Mouse (Mus musculus) embryonic facial prominence, embryonic 15.5 days (tissue): ENCODE results near the gene Slc29a4. TPM values are rescaled to one million over a fixed set of nuclear protein-coding genes. Genes with fewer than 3 reads are reported as not detected.

Source experiments
- ATAC-seq: fragments of 200-750 bp; cut with Nextera tagmentation; 2 replicates; pipeline ENCODE4 v1.8.0; 2017; ENCODE audit warnings: low read depth, moderate TSS enrichment; ENCODE audit not compliant: insufficient number of reproducible peaks, low FRiP score, low TSS enrichment
- H3K27ac ChIP-seq: fragments of 300-500 bp; sonication (generic); replicated peaks from 2 replicates; pipeline ENCODE4 v1.5.1; 2015; ENCODE audit warnings: mild to moderate bottlenecking, inconsistent platforms
- H3K27me3 ChIP-seq: fragments of 300-500 bp; sonication (generic); 2 replicates; pipeline ENCODE4 v1.6.1; 2015; ENCODE audit warnings: inconsistent platforms
- H3K36me3 ChIP-seq: fragments of 300-500 bp; sonication (generic); 2 replicates; pipeline ENCODE4 v1.6.1; 2015; ENCODE audit warnings: mild to moderate bottlenecking, inconsistent platforms
- H3K4me1 ChIP-seq: fragments of 300-500 bp; sonication (generic); 2 replicates; pipeline ENCODE4 v1.6.1; 2015; ENCODE audit warnings: inconsistent platforms
- H3K4me2 ChIP-seq: fragments of 300-500 bp; sonication (generic); replicated peaks from 2 replicates; pipeline ENCODE4 v1.6.1; 2015; ENCODE audit warnings: mild to moderate bottlenecking, inconsistent platforms
- H3K4me3 ChIP-seq: fragments of 300-500 bp; sonication (generic); replicated peaks from 2 replicates; pipeline ENCODE4 v1.5.1; 2015; ENCODE audit warnings: mild to moderate bottlenecking, inconsistent platforms
- H3K9ac ChIP-seq: fragments of 300-500 bp; sonication (generic); 2 replicates; pipeline ENCODE4 v1.6.1; 2015; ENCODE audit warnings: inconsistent platforms
- H3K9me3 ChIP-seq: fragments of 300-500 bp; sonication (generic); replicated peaks from 2 replicates; pipeline ENCODE4 v1.6.1; 2016; ENCODE audit warnings: inconsistent platforms
- WGBS: fragments of 180-500 bp; shearing (Covaris S2); methylation state at CpG from one replicate; pipeline ENCODE4 v1.1.7; 2015; 5-methylcytosine and 5-hydroxymethylcytosine counted together
- polyA plus RNA-seq: library from polyadenylated mRNA; unstranded; fragments of >200 nt; fragmentation: Nextera tagmentation; extraction: Ambion mirVana; gene quantifications from 2 replicates; pipeline ENCODE4 v1.2.1, GENCODE M21; 2015

The Slc29a4 gene
- polyA plus RNA-seq, 1 experiment from 2014 or later = 7.1 TPM

DNA sequence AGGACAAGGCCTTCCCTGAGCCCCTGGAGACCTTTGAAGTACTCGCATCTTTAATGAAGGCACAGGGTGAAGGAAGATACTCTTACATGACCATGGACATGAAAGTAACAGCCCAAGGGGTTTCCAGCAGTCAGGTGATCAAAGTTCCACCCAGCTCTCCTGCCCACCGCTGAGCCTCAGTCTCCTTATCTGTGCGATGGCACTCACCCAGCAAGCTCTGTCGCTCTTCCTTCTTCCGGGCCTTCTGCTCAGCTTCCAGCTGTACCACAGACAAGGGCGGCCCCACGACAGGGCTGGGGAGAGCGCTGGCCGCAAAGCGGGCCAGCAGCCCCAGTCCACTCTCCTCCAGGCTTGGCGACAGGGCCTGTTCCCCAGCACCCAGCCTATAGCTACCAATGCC lies 57.9 kb downstream of the Slc29a4 start:
- no peak overlapping the region for H3K27ac ChIP-seq
- peaks cover 84% of the 10 kb centered on the region for H3K36me3 ChIP-seq
- 94% methylated on average over 11 of the region's 11 CpGs for whole genome bisulfite sequencing
- ATAC-seq = no peak
- 0 out of 2 replicates have a peak, but pooled peaks cover 3% of the 10 kb centered on the region for H3K4me1 ChIP-seq
- H3K9ac ChIP-seq = no peak overlapping the region
- no peak overlapping the region for H3K4me3 ChIP-seq
- H3K9me3 ChIP-seq = no peaks in the 10 kb centered on the region
- no peaks in the 10 kb centered on the region for H3K27me3 ChIP-seq
- no peak overlapping the region for H3K4me2 ChIP-seq

DNA sequence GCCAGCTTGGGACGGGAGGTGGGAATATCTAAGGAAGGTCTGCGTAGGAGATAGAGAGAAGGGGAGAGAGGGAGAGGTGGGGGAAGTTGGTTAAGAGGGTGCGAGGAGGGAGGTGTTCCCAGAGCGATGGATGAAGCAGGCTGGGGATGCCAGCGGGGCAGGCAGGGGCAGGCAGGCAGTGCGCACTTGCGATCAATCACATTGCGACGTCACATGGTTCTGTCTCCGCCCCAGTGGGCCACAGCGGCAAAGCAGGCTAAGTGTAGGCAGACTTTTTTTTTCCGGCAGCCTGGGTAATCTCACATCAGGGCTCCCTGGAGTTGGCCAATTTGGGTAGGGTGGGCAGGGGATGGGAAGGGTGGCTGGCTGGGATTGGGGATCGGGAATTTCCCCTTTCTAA lies 59.9 kb downstream of the Slc29a4 start:
- H3K4me3 ChIP-seq = no peak overlapping the region
- H3K4me2 ChIP-seq = no peak overlapping the region
- H3K4me1 ChIP-seq = 0 out of 2 replicates have a peak, but pooled peaks cover 3% of the 10 kb centered on the region
- no peak overlapping the region for H3K27ac ChIP-seq
- no peaks in the 10 kb centered on the region for H3K9me3 ChIP-seq
- no peak overlapping the region for H3K9ac ChIP-seq
- H3K27me3 ChIP-seq = no peaks in the 10 kb centered on the region
- peaks cover 87% of the 10 kb centered on the region for H3K36me3 ChIP-seq
- no peak for ATAC-seq
- WGBS = 60% methylated on average over 13 of the region's 13 CpGs

DNA sequence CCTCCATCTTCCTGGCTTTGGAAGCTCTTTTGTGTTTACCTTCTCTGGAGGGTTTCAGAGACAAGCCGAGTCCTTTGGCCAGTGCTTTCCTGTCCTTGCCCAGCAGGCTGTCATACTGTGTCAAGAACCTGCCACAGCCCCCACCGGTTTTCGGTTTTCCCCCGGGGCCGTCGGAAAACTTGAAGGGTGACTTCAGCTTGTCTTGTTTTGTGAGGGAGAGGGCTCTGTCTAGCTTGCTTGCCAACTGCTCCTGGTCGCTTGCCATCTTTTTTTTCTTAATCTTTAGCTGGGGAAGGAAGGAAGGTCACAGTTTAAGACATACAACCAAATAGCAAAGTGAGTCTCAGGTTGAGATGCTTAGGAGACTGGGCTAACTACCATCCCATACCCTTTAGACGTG lies 67.5 kb downstream of the Slc29a4 start:
- H3K4me1 ChIP-seq = 0 out of 2 replicates have a peak, but pooled peaks cover 5% of the 10 kb centered on the region
- H3K9ac ChIP-seq = no peak overlapping the region
- no peak for ATAC-seq
- H3K4me3 ChIP-seq = no peak overlapping the region
- no peaks in the 10 kb centered on the region for H3K9me3 ChIP-seq
- peaks cover 97% of the 10 kb centered on the region for H3K36me3 ChIP-seq
- 79% methylated on average over 8 of the region's 8 CpGs for WGBS
- no peak overlapping the region for H3K4me2 ChIP-seq
- no peaks in the 10 kb centered on the region for H3K27me3 ChIP-seq
- no peak overlapping the region for H3K27ac ChIP-seq

DNA sequence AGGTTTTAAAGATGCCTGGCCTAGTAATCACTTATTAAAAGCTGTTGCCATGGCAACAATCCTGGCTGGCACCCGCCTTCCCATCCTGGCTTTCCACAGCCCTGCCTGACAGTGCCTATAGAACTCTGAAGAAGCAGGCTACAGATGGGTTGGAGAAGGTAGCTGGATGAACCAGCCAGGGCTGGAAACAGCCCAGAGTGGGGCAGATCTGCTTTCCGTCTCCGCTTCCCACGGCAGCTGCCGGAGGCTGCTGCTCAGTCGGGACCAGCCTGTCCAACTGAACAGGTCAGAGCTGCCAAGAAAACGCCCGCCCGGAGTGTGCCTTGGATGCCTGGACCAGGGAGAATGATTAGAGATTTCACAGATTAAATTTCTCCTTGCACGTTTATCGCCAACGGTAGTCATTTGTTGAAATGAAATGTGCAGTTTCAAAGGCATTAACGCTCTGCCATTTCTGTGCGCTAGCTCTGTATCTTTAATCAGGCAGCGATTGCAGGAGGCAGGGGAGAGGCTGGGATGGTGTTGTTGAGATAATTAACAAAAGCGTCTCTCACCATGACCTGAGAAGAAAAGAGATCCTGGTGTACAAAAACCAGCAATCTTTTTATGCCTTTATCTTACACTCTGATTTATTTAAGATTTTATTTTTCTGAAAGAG lies 69.1 kb downstream of the Slc29a4 start:
- Histone ChIP-seq H3K4me2 (no peak overlapping the region), H3K27ac (no peak overlapping the region), H3K9ac (no peak overlapping the region), H3K36me3 (peaks cover 98% of the 10 kb centered on the region), H3K27me3 (no peaks in the 10 kb centered on the region), H3K4me3 (no peak overlapping the region), H3K4me1 (0 out of 2 replicates have a peak, but pooled peaks cover 7% of the 10 kb centered on the region), H3K9me3 (no peaks in the 10 kb centered on the region)
- WGBS = 83% methylated on average over 16 of the region's 16 CpGs
- ATAC-seq = no peak

DNA sequence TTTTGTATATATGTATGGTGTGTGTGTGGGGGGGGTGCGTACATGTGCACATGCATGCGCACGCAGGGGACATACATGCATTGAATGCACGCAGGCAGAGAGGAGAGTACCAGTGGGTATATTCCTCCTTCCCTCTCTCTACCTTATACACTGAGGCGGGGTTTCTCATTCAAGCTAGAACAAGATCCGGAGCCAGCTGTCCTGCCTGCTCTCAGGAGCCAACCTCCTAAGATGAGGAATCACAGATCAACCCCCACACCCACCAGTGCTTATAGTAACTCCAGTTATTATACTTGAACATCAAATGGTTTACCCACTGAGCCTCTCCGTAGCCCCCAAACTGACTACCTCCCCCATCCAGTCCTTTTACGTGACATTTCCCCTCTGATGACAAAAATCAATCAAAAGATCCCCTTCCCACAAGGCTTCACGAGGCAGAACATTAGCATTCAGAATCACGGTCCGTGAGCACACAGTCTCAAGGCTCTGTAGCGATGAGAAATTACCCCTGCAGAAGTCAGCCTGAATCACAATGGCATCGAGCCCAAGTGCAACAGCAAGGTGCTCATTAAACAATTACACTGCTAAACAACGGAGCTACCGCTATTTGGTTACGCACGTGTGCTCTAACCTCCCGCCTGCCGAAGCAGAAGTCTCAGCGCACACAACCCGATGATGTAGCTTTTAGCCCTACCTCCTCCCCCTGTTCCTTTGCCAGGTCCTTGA lies 69.9 kb downstream of the Slc29a4 start:
- no peak overlapping the region for H3K27ac ChIP-seq

DNA sequence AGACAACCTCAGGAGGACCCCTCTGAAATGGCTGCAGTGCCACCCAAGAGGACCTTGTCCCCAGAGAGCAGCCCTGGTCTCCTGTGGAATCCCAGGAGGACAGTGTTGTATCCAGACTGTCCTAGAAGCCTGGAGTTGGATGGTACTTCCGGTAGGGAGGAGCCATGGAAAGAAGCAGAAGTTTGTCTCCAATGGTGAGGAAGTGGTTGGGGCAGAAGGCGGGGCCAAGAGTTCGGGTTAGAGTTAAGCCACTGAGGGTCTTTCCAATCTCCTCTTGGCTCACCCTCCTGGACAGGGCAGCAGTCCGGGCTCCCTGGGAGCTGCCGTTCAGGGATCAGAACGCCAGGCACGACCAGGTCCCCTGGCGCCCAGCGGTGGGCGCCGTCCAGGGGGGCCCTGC lies 72.0 kb downstream of the Slc29a4 start:
- Histone ChIP-seq H3K27ac (0 out of 2 replicates have a peak overlapping the region, but pooled peaks have one; percentile 11), H3K36me3 (peaks cover 88% of the 10 kb centered on the region), H3K4me2 (no peak overlapping the region), H3K4me3 (no peak overlapping the region), H3K9ac (no peak overlapping the region), H3K4me1 (peaks cover 18% of the 10 kb centered on the region), H3K27me3 (no peaks in the 10 kb centered on the region), H3K9me3 (no peaks in the 10 kb centered on the region)
- 46% methylated on average over 11 of the region's 11 CpGs for WGBS
- ATAC-seq = peak; percentile 7; the same call in 1 of the 2 replicates

More for the DNA sequence above, 69.9 kb downstream of the Slc29a4 start:
- 81% methylated on average over 21 of the region's 21 CpGs for WGBS
- ATAC-seq = no peak
- Histone ChIP-seq H3K4me3 (no peak overlapping the region), H3K4me2 (no peak overlapping the region), H3K9ac (no peak overlapping the region), H3K9me3 (no peaks in the 10 kb centered on the region), H3K27me3 (no peaks in the 10 kb centered on the region), H3K36me3 (peaks cover 98% of the 10 kb centered on the region), H3K4me1 (0 out of 2 replicates have a peak, but pooled peaks cover 7% of the 10 kb centered on the region)

DNA sequence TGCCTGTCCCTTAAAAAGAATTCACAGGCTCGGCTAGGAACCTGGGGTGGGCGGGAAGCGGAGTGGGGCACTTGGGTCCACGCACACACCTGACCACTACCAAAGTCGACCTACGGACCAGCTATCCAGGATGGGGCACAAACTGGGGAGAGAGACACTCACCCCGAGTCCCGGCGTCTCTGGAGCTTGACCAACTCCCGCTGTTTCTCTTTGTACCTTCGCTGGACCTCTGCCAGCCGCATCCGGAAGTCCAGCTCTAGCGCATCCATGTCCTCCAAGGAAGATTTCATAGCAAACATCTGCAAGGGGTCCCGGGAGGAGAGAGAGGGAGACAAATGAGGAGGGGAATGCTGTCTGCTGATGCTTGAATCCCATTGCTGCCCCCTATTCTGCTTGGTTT lies 72.6 kb downstream of the Slc29a4 start:
- H3K4me3 ChIP-seq = no peak overlapping the region
- 78% methylated on average over 15 of the region's 15 CpGs for WGBS
- no peak overlapping the region for H3K9ac ChIP-seq
- H3K9me3 ChIP-seq = no peaks in the 10 kb centered on the region
- no peaks in the 10 kb centered on the region for H3K27me3 ChIP-seq
- H3K36me3 ChIP-seq = peaks cover 88% of the 10 kb centered on the region
- H3K4me1 ChIP-seq = peaks cover 23% of the 10 kb centered on the region
- H3K4me2 ChIP-seq = no peak overlapping the region
- no peak for ATAC-seq
- no peak overlapping the region for H3K27ac ChIP-seq

DNA sequence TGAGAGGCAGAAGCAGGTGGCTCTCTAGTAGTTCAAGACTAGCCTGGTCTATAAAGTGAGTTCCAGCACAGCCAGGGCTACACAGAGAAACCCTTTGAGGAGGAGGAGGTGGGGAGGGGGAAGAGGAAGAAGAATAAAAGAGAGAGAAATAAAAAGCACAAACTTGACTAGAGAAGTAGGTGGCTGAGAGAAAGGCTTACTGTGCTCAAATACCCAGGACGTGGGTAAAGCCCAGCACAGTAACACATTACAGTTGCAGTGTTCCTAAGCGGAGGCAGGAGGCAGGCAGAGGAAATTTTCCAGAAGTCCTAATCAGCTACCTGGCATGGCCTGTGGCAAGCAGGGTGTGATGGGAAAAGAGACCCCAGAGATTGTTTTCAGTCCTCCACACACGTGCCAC lies 74.4 kb downstream of the Slc29a4 start:
- no peak for ATAC-seq
- peaks cover 38% of the 10 kb centered on the region for H3K4me1 ChIP-seq
- WGBS = 79% methylated on average over 3 of the region's 3 CpGs
- no peak overlapping the region for H3K4me3 ChIP-seq
- no peak overlapping the region for H3K9ac ChIP-seq
- H3K9me3 ChIP-seq = no peaks in the 10 kb centered on the region
- H3K27ac ChIP-seq = no peak overlapping the region
- no peak overlapping the region for H3K4me2 ChIP-seq
- no peaks in the 10 kb centered on the region for H3K27me3 ChIP-seq
- peaks cover 87% of the 10 kb centered on the region for H3K36me3 ChIP-seq

DNA sequence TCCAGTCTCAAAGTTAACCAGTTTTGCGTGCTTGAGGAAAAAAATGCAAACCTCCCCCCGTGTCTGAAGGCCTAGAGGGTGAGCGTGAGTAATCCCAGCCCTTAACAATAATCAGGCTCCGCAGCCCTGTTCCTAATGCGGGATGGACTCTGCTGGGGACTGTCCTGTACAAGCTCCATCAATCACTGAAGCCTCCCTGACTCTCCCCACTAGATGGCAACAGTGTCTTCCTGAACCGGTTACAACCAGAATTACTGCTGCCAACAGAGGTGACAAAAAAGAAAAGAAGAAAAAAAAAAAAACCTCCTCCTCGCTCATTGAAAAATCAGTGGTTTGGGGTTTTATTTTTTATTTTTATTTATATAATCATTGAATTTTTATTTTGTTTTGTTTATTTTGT lies 75.6 kb downstream of the Slc29a4 start:
- H3K9me3 ChIP-seq = no peaks in the 10 kb centered on the region
- H3K9ac ChIP-seq = no peak overlapping the region
- H3K36me3 ChIP-seq = peaks cover 87% of the 10 kb centered on the region
- no peak for ATAC-seq
- 13% methylated on average over 7 of the region's 7 CpGs for WGBS
- no peak overlapping the region for H3K4me2 ChIP-seq
- H3K4me1 ChIP-seq = peaks cover 42% of the 10 kb centered on the region
- no peak overlapping the region for H3K4me3 ChIP-seq
- no peak overlapping the region for H3K27ac ChIP-seq
- H3K27me3 ChIP-seq = no peaks in the 10 kb centered on the region

DNA sequence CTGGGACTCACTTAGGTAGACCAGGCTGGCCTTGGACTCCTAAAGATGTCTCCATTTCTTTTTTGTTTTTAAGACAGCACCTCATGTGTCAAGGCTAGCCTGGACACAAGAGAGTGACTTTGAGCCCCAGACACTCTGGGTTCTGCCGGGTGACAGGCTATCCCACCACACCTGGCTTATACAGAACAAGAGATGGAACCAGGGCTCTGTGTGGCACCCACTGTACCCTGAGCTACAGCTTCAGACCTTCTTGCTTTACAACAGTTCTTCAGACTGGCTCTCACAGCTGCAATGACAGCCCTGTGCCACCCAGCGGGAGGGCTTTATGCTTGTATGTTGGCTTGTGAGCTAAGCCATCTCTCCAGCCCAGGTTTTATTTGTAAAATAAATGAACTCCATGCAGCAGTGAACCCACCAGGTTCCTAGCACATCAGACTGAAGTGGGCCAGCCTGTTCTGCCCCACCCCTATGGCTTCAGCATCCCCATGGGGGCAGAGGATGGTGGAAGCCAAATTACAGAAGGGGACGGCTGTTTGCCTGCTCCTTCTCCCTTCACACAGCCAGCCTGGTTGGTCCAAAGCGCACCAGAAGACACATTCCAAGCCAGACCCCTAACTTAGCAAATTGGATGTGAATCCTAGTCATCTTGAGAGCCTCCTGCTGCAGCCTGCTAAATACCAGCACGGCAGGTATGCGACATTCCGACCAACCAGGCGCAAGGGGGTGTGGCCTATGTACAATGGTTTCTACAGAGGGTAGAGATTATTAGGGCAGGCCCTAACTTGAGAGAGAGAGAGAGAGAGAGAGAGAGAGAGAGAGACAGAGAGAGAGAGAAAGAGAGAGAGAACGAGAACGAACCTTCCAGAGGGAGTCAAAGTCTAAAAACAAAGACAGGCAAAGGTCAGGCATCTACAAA lies 76.3 kb downstream of the Slc29a4 start:
- no peak overlapping the region for H3K9ac ChIP-seq
- no peaks in the 10 kb centered on the region for H3K27me3 ChIP-seq
- H3K4me3 ChIP-seq = no peak overlapping the region
- no peak overlapping the region for H3K4me2 ChIP-seq
- no peaks in the 10 kb centered on the region for H3K9me3 ChIP-seq
- H3K4me1 ChIP-seq = peaks cover 42% of the 10 kb centered on the region
- no peak for ATAC-seq
- 44% methylated on average over 10 of the region's 10 CpGs for WGBS
- peak overlapping the region; percentile 48 for H3K27ac ChIP-seq
- H3K36me3 ChIP-seq = peaks cover 87% of the 10 kb centered on the region

DNA sequence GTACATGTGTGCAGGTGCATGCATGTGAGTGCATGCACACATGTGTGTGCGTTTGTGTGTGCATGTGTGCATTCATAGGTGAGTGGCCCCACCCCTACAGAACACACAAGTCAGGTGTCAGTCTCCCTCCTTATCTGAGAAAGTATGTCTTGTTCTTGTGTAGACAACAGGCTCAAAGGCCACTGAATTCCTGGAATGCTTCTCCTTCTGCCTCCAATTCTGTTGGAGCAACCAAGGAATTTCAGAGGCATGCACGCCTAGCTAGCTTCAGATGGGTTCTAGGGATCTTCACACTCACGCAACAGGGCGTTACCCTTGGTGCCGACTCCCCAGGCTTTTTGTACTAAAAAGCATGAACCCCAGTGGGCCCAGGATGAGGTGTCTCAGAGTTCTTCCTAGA lies 77.3 kb downstream of the Slc29a4 start:
- no peak for ATAC-seq
- Histone ChIP-seq H3K4me3 (no peak overlapping the region), H3K27ac (peak overlapping the region; percentile 48), H3K27me3 (no peaks in the 10 kb centered on the region), H3K4me1 (peaks cover 39% of the 10 kb centered on the region), H3K36me3 (peaks cover 87% of the 10 kb centered on the region), H3K4me2 (no peak overlapping the region), H3K9me3 (no peaks in the 10 kb centered on the region), H3K9ac (no peak overlapping the region)
- WGBS = 46% methylated on average over 5 of the region's 5 CpGs
